Mouse (Mus musculus): ENCODE measurements around the gene Rbm8a. TPM values are rescaled to one million over a fixed set of nuclear protein-coding genes. Genes with fewer than 3 reads are reported as not detected.
"Not testable (repeated sequence)": the region's sequence is repeated elsewhere in the genome, so short reads cannot be mapped to it uniquely, and the experiment has no call there.

Gene Rbm8a
- polyA plus RNA-seq, 1 experiment, result 3.1 TPM

DNA sequence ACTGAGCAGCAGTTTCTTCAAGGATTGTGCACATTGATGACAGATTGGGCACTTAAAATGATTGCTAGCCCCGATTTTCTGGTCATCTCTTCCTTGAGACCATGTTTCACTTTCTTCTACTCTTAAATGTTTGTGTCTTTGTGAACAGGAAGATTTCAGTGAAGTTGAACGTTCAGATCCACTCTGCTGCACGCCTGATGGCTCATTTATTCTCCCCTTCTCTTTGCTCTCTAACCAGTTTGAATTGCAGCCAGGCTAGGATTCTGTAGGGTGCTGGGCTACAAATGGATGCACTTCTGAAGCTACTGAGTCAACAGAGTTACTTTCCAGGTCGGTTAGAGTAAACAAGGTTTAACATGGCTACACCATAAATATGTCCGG, 27.0 kb upstream of the Rbm8a start:
- Histone ChIP-seq H3K27me3 (ENCODE audit: control insufficient read depth, insufficient read depth, low read length) (peaks cover 15% of the 10 kb centered on the region), H3K36me3 (ENCODE audit: control insufficient read depth, insufficient read depth, low read length) (no peaks in the 10 kb centered on the region), H3K4me3 (ENCODE audit: extremely low read depth, insufficient read depth, insufficient read length) (no peak overlapping the region), H3K4me1 (ENCODE audit: control insufficient read depth, insufficient read depth, insufficient read length) (peaks cover 6% of the 10 kb centered on the region), H3K27ac (ENCODE audit: insufficient read depth, low read length) (no peak overlapping the region)
- no peak for TF ChIP-seq CTCF (IDR thresholded peaks at IDR 0.05; ENCODE audit: extremely low read depth, insufficient read depth, insufficient read length, insufficient replicate concordance)
- no peak for TF ChIP-seq POLR2A (IDR thresholded peaks at IDR 0.05; ENCODE audit: low read depth, low read length)
- no peak for DNase-seq (ENCODE audit: low read depth in 1 of 2, low spot score in 2 of 2)
- WGBS, result 70% methylated on average over 5 of the region's 5 CpGs

DNA sequence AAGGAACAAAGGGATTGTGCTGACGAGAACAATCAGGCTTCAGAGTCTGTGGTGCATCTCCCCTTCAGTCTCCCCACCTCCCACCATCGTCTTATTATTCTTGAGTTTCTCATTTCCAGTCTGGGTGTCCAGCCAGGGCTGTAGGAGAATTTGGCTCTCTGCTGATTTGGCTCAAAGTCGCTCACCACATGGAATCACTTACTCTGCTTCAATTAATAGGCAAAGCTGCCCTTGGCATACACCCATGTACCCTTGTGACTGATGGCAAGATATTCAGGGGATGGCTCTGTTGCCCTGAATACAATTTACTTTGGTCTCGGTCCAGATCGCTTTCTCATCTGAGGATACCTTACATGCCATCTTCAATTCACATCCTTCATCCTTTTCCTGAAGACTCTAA, 26.4 kb upstream of the Rbm8a start:
- Histone ChIP-seq H3K4me1 (ENCODE audit: control insufficient read depth, insufficient read depth, insufficient read length) (no peaks in the 10 kb centered on the region; the same call in 1 of the 2 replicates), H3K27me3 (ENCODE audit: control insufficient read depth, insufficient read depth, low read length) (peaks cover 9% of the 10 kb centered on the region)

DNA sequence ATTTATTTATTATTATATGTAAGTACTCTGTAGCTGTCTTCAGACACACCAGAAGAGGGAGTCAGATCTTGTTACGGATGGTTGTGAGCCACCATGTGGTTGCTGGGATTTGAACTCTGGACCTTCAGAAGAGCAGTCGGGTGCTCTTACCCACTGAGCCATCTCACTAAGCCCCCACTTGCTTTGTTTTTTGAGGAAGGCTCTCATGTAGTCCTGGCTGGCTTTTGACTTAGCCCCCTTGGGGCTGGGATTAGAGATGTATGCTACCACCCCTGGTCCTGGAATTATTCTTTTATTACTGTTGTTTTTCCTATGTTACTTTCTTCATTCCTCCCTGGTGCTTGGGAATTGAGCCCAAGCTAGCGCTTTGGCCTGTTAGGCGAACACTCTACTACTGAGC, 23.7 kb upstream of the Rbm8a start:
- not testable (repeated sequence) for H3K4me1 ChIP-seq (ENCODE audit: control insufficient read depth, insufficient read depth, insufficient read length); H3K4me3 ChIP-seq (ENCODE audit: extremely low read depth, insufficient read depth, insufficient read length); H3K27ac ChIP-seq (ENCODE audit: insufficient read depth, low read length); DNase-seq (ENCODE audit: low read depth in 1 of 2, low spot score in 2 of 2); H3K27me3 ChIP-seq (ENCODE audit: control insufficient read depth, insufficient read depth, low read length); H3K36me3 ChIP-seq (ENCODE audit: control insufficient read depth, insufficient read depth, low read length)
- 89% methylated on average over 4 of the region's 4 CpGs for WGBS

More for the DNA sequence above, 26.4 kb upstream of the Rbm8a start:
- Histone ChIP-seq H3K27ac (ENCODE audit: insufficient read depth, low read length) (no peak overlapping the region), H3K4me3 (ENCODE audit: extremely low read depth, insufficient read depth, insufficient read length) (no peak overlapping the region), H3K36me3 (ENCODE audit: control insufficient read depth, insufficient read depth, low read length) (no peaks in the 10 kb centered on the region)
- WGBS, result 88% methylated on average over 5 of the region's 5 CpGs
- TF ChIP-seq CTCF (IDR thresholded peaks at IDR 0.05; ENCODE audit: extremely low read depth, insufficient read depth, insufficient read length, insufficient replicate concordance) (no peak), POLR2A (IDR thresholded peaks at IDR 0.05; ENCODE audit: low read depth, low read length) (no peak)
- DNase-seq (ENCODE audit: low read depth in 1 of 2, low spot score in 2 of 2), result no peak

DNA sequence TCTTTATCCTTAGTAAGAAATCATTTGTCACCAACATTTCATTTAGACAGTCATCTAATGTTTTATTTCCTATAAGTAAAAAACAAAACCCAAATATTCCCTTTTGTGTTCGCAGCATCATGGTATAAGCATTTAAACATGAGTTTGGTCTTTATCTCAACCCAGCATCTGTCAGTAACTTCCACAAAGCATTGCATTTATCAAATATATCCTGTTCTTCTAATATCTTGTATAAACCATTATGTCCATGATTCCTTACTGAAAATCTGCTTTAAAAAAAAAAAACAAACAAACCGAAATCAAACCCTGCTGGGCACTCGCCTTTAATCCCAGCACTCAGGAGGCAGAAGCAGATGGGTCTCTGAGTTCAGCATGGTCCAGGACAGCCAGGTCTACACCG, 23.1 kb upstream of the Rbm8a start:
- WGBS, result 91% methylated on average over 4 of the region's 4 CpGs
- H3K4me3 ChIP-seq (ENCODE audit: extremely low read depth, insufficient read depth, insufficient read length), result no peak overlapping the region
- H3K4me1 ChIP-seq (ENCODE audit: control insufficient read depth, insufficient read depth, insufficient read length), result no peaks in the 10 kb centered on the region
- H3K27me3 ChIP-seq (ENCODE audit: control insufficient read depth, insufficient read depth, low read length), result no peaks in the 10 kb centered on the region
- no peak for DNase-seq (ENCODE audit: low read depth in 1 of 2, low spot score in 2 of 2)
- TF ChIP-seq POLR2A (IDR thresholded peaks at IDR 0.05; ENCODE audit: low read depth, low read length) (no peak), CTCF (IDR thresholded peaks at IDR 0.05; ENCODE audit: extremely low read depth, insufficient read depth, insufficient read length, insufficient replicate concordance) (no peak)
- H3K36me3 ChIP-seq (ENCODE audit: control insufficient read depth, insufficient read depth, low read length), result no peaks in the 10 kb centered on the region
- H3K27ac ChIP-seq (ENCODE audit: insufficient read depth, low read length), result no peak overlapping the region

DNA sequence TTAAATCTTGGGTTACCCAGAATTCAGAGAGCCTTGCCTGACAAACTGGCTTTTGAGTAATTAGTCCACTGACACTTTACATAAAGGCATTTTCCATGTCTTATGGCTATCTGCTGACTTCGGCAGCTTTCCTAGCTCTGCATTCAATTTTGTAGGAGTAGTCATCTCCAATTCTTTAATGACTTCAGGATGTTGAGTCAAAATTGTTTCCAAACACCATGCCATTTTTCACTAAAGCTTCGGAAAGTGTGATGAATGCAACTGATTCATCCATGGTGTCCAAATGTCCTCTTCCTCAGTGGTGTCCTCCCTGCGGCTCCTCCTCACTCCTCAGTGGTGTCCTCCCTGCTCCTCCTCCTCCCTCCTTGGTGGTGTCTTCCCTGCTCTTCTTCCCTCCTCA, 11.8 kb upstream of the Rbm8a start:
- H3K27me3 ChIP-seq (ENCODE audit: control insufficient read depth, insufficient read depth, low read length), result no peaks in the 10 kb centered on the region
- H3K36me3 ChIP-seq (ENCODE audit: control insufficient read depth, insufficient read depth, low read length), result no peaks in the 10 kb centered on the region; the same call in 1 of the 2 replicates
- no peak overlapping the region for H3K27ac ChIP-seq (ENCODE audit: insufficient read depth, low read length)
- H3K4me1 ChIP-seq (ENCODE audit: control insufficient read depth, insufficient read depth, insufficient read length), result no peaks in the 10 kb centered on the region
- TF ChIP-seq CTCF (IDR thresholded peaks at IDR 0.05; ENCODE audit: extremely low read depth, insufficient read depth, insufficient read length, insufficient replicate concordance), result no peak
- TF ChIP-seq POLR2A (IDR thresholded peaks at IDR 0.05; ENCODE audit: low read depth, low read length), result no peak
- no peak overlapping the region for H3K4me3 ChIP-seq (ENCODE audit: extremely low read depth, insufficient read depth, insufficient read length)
- WGBS, result 95% methylated on average over 3 of the region's 3 CpGs
- DNase-seq (ENCODE audit: low read depth in 1 of 2, low spot score in 2 of 2), result no peak

DNA sequence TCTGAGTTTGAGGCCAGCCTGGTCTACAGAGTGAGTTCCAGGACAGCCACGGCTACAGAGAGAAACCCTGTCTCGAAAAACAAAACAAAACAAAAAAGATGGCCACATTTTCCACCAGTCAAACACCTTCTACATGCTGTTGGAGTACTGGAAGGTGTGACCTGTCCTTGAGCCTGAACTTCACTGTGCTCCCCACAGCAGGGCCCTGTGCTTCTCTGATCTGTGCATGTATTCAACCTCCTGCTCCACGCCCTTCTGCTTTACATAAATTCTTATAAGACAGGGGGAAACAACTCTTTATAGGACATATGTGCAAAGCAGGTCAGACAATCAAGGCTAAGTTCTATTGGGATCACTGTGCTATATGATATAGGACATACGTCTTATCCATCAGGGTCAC, 6.5 kb upstream of the Rbm8a start:
- H3K4me1 ChIP-seq (ENCODE audit: control insufficient read depth, insufficient read depth, insufficient read length), result no peaks in the 10 kb centered on the region
- no peaks in the 10 kb centered on the region for H3K27me3 ChIP-seq (ENCODE audit: control insufficient read depth, insufficient read depth, low read length)
- no peak overlapping the region for H3K4me3 ChIP-seq (ENCODE audit: extremely low read depth, insufficient read depth, insufficient read length)
- H3K36me3 ChIP-seq (ENCODE audit: control insufficient read depth, insufficient read depth, low read length), result peaks cover 1% of the 10 kb centered on the region
- no peak for DNase-seq (ENCODE audit: low read depth in 1 of 2, low spot score in 2 of 2)
- 95% methylated on average over 4 of the region's 4 CpGs for WGBS
- H3K27ac ChIP-seq (ENCODE audit: insufficient read depth, low read length), result no peak overlapping the region
- TF ChIP-seq POLR2A (IDR thresholded peaks at IDR 0.05; ENCODE audit: low read depth, low read length) (no peak), CTCF (IDR thresholded peaks at IDR 0.05; ENCODE audit: extremely low read depth, insufficient read depth, insufficient read length, insufficient replicate concordance) (no peak)

DNA sequence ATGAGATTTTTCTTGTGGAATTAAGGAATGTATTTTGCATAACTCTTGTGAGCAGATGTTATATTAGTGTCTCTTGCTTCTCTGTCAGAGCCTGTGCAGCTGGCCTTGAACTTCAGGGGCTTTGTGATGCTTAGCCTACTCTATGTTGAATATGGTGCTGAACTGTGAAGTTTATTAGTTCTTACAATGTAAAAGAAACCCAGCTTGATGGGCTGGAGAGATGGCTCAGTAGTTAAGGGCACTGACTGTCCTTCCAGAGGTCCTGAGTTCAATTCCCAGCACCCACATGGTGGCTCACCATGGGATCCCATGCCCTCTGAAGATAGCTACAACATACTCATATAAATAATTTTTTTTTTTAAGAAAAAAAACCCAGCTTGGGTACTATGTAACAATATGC, 2.3 kb downstream of the Rbm8a start:
- Histone ChIP-seq H3K36me3 (ENCODE audit: control insufficient read depth, insufficient read depth, low read length) (peaks cover 3% of the 10 kb centered on the region; the same call in 1 of the 2 replicates), H3K4me3 (ENCODE audit: extremely low read depth, insufficient read depth, insufficient read length) (no peak overlapping the region), H3K4me1 (ENCODE audit: control insufficient read depth, insufficient read depth, insufficient read length) (peaks cover 2% of the 10 kb centered on the region; the same call in 1 of the 2 replicates), H3K27me3 (ENCODE audit: control insufficient read depth, insufficient read depth, low read length) (no peaks in the 10 kb centered on the region), H3K27ac (ENCODE audit: insufficient read depth, low read length) (no peak overlapping the region)
- no peak for TF ChIP-seq POLR2A (IDR thresholded peaks at IDR 0.05; ENCODE audit: low read depth, low read length)
- TF ChIP-seq CTCF (IDR thresholded peaks at IDR 0.05; ENCODE audit: extremely low read depth, insufficient read depth, insufficient read length, insufficient replicate concordance), result no peak
- DNase-seq (ENCODE audit: low read depth in 1 of 2, low spot score in 2 of 2), result no peak

Data from spleen, adult 2 months (tissue).